Mouse (Mus musculus) limb, embryonic 11.5 days (tissue): ENCODE results near the gene Islr2. TPM values are rescaled to one million over a fixed set of nuclear protein-coding genes. Genes with fewer than 3 reads are reported as not detected.

ENCODE experiments used
- ATAC-seq: fragments of 200-750 bp; cut with Nextera tagmentation; 2 replicates; pipeline ENCODE4 v1.8.0; 2017; ENCODE audit warnings: low read depth; ENCODE audit not compliant: insufficient number of reproducible peaks, low FRiP score, low TSS enrichment
- DNase-seq: peaks from one replicate; pipeline ENCODE4 v3.0.0-alpha.2; 2015; ENCODE audit warnings: low spot score
- H3K27ac ChIP-seq: fragments of 300-500 bp; sonication (generic); replicated peaks from 2 replicates; pipeline ENCODE4 v1.5.1; 2014; ENCODE audit warnings: low read depth, mild to moderate bottlenecking, low read length
- H3K27me3 ChIP-seq: fragments of 300-500 bp; sonication (generic); 2 replicates; pipeline ENCODE4 v1.6.1; 2014; ENCODE audit warnings: mild to moderate bottlenecking, low read length, mixed read lengths; ENCODE audit not compliant: control insufficient read depth, insufficient read depth
- H3K36me3 ChIP-seq: fragments of 300-500 bp; sonication (generic); 2 replicates; pipeline ENCODE4 v1.6.1; 2014; ENCODE audit warnings: mild to moderate bottlenecking, low read length, moderate library complexity, mixed read lengths; ENCODE audit not compliant: control insufficient read depth, insufficient read depth
- H3K4me1 ChIP-seq: fragments of 300-500 bp; sonication (generic); 2 replicates; pipeline ENCODE4 v1.6.1; 2014; ENCODE audit warnings: low read length, mixed read lengths; ENCODE audit not compliant: control insufficient read depth, insufficient read depth
- H3K4me2 ChIP-seq: fragments of 300-500 bp; sonication (generic); 2 replicates; pipeline ENCODE4 v1.6.1; 2014; ENCODE audit warnings: low read depth, mild to moderate bottlenecking, moderate library complexity; ENCODE audit not compliant: severe bottlenecking
- H3K4me3 ChIP-seq: fragments of 300-500 bp; sonication (generic); 2 replicates; pipeline ENCODE4 v1.5.1; 2014; ENCODE audit warnings: low read depth, low read length
- H3K9ac ChIP-seq: fragments of 300-500 bp; sonication (generic); 2 replicates; pipeline ENCODE4 v1.6.1; 2014; ENCODE audit warnings: mild to moderate bottlenecking, low read length
- H3K9me3 ChIP-seq: fragments of 300-500 bp; sonication (generic); 2 replicates; pipeline ENCODE4 v1.6.1; 2016; ENCODE audit warnings: low read length; ENCODE audit not compliant: control insufficient read depth
- WGBS: fragments of 180-500 bp; shearing (Covaris S2); extraction: QIAGEN DNeasy Blood & Tissue Kit; methylation state at CpG from one replicate; pipeline ENCODE4 v1.1.7; 2014; 5-methylcytosine and 5-hydroxymethylcytosine counted together
- polyA plus RNA-seq: library from polyadenylated mRNA; unstranded; fragments of >200 nt; fragmentation: Nextera tagmentation; extraction: Ambion mirVana; gene quantifications from 2 replicates; pipeline ENCODE4 v1.2.1, GENCODE M21; 2014

Islr2 gene
- polyA plus RNA-seq, 1 experiment from 2014 or later: 0.60 TPM

DNA sequence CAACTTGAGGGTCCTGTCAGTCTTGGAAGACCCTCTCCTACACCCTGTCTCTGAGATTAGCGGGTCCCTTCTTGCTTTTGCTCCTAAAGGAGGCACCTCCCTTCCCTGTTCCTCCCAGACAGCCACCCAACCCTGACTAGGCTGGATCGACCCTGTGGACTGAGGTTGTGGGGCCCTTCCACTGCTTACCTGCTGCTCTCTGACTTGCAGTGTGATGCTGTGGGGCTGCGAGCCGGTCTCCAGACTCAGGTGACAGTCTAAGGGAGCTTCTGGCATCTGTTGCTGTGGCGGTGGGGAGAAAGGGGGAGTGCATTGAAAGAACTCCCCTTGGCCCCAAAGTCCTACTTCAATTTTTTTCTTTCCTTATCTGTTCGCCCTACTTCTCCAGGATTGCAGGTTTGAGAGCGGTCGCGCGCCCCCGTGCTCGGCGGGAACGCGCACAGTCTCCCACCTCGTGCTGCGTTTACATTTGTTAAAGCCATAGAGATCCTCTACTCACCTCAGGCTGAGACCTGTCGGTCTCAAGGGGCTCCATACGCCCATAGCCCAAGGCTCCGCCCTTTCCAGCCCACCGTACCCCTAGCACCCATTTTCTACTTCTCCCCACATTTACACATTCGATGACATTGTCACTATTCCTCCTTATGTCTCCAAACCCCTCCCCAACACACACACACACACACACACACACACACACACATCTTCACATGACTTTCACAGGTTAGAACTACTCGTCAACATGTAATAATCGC, 2.9 kb downstream of the Islr2 start:
- Histone ChIP-seq H3K27ac (no peak overlapping the region), H3K4me1 (peaks cover 38% of the 10 kb centered on the region), H3K9ac (no peak overlapping the region), H3K36me3 (no peaks in the 10 kb centered on the region), H3K27me3 (peaks cover 79% of the 10 kb centered on the region), H3K9me3 (no peaks in the 10 kb centered on the region), H3K4me2 (no peak overlapping the region; the same call in 1 of the 2 replicates), H3K4me3 (0 out of 2 replicates have a peak overlapping the region, but pooled peaks have one; percentile 3)
- no peak for ATAC-seq
- peak; percentile 40 for DNase-seq
- WGBS: 2% methylated on average over 24 of the region's 24 CpGs

DNA sequence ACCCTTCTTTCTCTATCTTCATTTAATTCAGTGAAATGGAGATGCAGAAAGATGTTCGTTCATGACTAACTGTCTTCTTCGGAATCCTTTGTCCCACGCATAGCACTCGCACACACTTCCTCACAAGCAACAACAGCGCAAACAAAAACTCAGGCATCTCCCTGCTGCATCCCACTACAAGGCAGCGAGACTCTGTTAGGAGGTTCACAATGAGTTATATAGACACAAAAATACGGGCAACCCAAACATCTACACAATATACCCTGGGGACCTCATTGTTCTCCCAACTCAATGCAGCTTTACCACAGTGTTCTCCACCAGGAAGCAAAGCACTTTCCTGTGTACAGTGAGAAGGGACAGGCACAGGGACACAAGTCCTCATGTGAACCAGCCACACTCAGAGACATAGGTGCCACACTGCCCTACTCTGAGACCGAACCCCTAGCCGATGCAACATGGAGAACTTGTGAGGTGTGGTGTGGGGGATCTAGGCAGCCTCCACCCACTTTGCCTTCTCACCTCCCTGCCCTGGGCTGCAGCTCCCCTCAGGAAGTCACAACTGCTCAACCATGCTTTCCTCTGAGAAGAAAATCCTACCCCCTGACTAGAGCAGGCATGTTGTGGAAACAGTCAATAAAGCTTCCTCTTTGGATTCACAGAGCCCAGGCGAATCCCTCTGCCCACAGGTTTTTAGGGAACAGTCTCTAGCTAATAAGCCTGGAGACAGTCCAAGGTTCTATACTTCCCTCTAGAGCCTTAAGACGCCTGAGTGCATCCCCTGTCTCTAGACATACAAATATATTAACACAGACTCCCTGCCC, 3.6 kb downstream of the Islr2 start:
- H3K9me3 ChIP-seq: no peaks in the 10 kb centered on the region
- H3K4me2 ChIP-seq: no peak overlapping the region
- H3K27me3 ChIP-seq: peaks cover 87% of the 10 kb centered on the region
- peaks cover 46% of the 10 kb centered on the region for H3K4me1 ChIP-seq
- 9% methylated on average over 11 of the region's 11 CpGs for WGBS
- no peak for ATAC-seq
- H3K4me3 ChIP-seq: no peak overlapping the region
- H3K9ac ChIP-seq: no peak overlapping the region
- H3K36me3 ChIP-seq: no peaks in the 10 kb centered on the region
- no peak overlapping the region for H3K27ac ChIP-seq
- DNase-seq: no peak

DNA sequence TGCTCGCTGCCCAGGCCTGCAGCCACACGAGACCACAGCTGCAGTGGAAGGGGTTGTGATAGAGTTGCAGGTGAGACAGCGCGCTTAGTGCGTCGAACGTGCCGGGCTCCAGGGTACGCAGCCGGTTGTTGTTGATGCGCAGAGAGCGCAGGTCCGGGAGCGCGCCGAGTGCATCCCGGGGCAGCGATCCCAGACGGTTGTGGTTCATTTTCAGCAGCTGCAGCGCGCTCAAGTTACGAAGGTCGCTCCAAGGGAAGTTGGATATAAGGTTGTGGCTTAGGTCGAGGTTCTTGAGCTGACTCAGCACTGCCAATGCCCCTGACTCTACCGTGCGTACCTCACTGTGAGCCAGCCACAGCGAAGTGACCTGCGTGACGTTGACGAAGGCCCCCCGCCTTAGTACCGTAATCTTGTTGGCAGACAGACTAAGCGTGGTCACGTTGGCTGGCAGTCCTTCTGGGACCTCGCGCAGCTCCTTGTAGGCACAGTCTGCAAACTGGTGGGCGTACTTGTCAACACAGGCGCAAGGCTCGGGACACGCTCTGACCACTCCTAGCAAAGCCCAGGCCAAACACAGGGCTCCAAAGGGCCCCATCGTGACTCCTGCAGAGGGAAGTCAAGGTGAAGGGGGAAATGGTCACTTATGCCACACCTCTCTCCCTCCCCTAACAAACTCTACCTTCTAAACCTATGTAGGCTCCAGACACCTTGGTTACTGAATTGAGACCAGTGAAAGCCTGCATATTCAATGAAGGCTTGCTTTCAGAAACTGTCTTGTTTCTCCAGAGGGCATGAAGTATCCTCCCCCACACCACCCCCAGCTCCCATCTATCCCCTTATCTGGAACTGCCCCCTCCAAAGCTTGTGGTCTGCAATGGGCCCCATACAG, 4.5 kb downstream of the Islr2 start:
- H3K9ac ChIP-seq: no peak overlapping the region
- H3K27me3 ChIP-seq: peaks cover 89% of the 10 kb centered on the region
- peak overlapping the region; percentile 15 for H3K4me3 ChIP-seq
- no peak overlapping the region for H3K27ac ChIP-seq
- ATAC-seq (no peak), DNase-seq (peak; percentile 55)
- no peaks in the 10 kb centered on the region for H3K9me3 ChIP-seq
- peaks cover 46% of the 10 kb centered on the region for H3K4me1 ChIP-seq
- under 1% methylated on average over 41 of the region's 41 CpGs for WGBS
- peak overlapping the region; percentile 41 for H3K4me2 ChIP-seq
- no peaks in the 10 kb centered on the region for H3K36me3 ChIP-seq

DNA sequence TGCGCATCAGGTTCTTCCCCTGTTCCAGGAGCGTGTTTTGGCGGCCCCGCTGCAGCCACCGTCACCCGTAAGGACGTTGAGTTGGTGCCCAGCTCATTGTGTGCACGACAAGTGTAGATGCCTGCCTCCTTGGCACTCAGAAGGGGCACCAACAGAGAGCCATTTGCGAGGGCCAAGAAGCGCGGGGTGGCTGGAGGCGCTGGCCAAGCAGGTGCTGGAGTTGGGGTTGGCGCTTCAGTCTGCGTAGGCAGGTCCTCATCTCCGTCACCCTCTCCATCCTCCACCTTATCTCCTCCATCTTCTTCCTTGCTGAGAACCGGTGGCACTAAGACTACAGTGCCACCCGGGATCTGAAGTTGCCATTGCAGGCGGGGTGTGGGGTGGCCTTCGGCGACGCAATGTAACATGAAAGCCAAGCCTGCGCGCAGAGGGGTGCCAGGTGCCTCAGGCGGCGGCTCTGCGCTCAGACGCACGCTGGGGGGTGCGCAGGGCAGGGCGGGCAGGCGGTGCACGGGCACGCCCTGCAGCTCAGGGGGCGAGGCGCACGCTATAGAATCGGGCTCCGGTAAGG, 5.2 kb downstream of the Islr2 start:
- Histone ChIP-seq H3K4me3 (peak overlapping the region; percentile 15), H3K27me3 (peaks cover 91% of the 10 kb centered on the region), H3K36me3 (no peaks in the 10 kb centered on the region), H3K4me1 (peaks cover 46% of the 10 kb centered on the region), H3K4me2 (peak overlapping the region; percentile 41), H3K9ac (no peak overlapping the region), H3K9me3 (no peaks in the 10 kb centered on the region), H3K27ac (no peak overlapping the region)
- peak; percentile 42 for DNase-seq
- WGBS: 2% methylated on average over 38 of the region's 38 CpGs
- ATAC-seq: no peak

DNA sequence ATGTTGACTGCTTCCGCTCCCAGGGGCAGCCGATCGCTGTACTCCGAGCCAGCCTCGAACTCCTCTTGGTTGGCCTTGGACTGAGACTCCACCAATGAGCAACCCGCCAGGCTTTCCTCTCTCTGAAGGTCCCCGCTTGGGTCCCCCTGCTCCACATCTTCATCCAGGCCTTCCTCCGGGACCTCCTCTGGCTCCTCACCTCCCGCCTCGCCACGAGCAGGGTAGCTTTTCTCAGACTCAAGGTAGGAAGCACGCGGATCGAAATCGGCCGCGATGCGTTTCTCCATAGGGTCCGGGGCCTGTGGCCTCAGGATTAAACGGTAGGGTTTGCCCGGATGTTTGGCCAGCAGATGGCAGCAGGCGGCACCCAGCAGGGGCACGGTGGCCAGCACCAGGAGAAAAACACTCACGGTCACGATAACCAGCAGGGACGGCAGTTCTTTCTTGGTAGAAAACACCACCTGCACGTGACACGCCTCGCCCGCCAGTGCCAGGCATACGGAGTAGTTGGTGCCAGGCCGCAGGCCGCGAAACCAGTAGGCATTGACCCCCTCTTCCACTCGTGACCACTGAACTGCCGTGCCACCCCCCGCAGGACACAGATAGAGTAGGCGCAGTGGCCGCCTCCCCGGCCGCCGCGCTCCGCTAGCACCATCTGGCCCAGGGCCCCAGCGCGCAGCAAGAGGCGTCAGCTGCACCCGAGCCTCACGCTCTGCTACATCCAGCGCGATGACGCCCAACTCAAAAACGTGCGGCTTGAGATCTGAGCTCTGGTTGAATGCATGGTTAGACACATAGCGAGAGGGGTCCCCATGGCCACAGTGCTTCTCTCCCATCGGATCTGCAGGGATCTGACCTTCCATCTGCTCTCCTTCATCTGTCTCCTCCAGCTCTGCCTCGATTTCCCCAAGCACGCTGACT, 6.1 kb downstream of the Islr2 start:
- peak overlapping the region; percentile 47 for H3K4me2 ChIP-seq
- no peaks in the 10 kb centered on the region for H3K9me3 ChIP-seq
- peak overlapping the region; percentile 26 for H3K4me3 ChIP-seq
- H3K9ac ChIP-seq: no peak overlapping the region
- DNase-seq (peak; percentile 75), ATAC-seq (no peak)
- H3K4me1 ChIP-seq: peaks cover 42% of the 10 kb centered on the region
- WGBS: under 1% methylated on average over 58 of the region's 58 CpGs
- no peaks in the 10 kb centered on the region for H3K36me3 ChIP-seq
- H3K27me3 ChIP-seq: peaks cover 82% of the 10 kb centered on the region
- no peak overlapping the region for H3K27ac ChIP-seq

DNA sequence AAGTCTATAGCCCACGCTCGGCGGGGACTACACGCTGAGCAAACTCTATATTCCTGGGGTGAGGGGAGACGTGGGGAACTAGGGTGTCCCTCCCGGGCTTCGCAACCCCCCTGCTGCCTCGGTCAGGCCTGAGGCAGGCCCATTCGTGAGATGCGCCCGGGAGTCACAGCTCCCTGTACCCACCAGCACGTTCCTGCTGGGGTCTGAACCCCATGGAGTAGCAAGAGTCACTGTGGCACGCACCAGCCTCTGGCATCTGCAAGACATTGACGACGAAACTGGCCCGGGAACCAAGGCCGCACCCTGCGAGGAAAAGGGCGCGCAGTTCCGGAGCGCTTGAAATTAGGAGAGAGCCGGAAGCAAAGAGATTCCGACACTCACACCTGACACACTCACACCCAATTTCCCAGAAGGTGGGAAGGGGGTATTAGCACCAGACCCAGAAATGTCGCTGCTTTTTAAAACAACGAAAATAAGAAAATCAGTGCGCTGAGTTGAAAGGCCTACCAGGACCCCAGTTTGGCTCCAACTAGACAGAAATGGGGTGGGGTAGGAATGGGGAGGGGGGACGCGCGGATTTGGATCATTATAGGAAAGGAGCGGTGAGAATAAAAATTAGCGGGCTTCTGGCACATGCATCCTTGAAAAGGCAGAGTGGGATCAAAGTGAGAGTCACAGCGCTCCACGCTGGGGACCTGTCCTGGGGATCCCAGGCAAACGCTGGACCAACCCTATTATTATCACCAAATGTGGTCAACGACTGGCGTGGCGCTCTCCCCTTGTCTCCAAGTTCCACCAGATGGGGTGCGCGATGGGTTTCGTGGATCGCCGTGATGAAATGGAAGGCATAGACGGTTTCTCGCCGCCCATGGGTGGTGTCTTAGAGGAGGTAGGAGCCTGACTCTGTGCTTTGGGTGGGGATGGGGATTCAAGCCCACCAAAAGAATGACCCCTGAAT, 7.2 kb downstream of the Islr2 start:
- Histone ChIP-seq H3K9ac (no peak overlapping the region), H3K4me3 (peak overlapping the region; percentile 26), H3K27ac (no peak overlapping the region), H3K9me3 (no peaks in the 10 kb centered on the region), H3K4me2 (peak overlapping the region; percentile 47), H3K4me1 (peaks cover 39% of the 10 kb centered on the region), H3K27me3 (peaks cover 71% of the 10 kb centered on the region), H3K36me3 (no peaks in the 10 kb centered on the region)
- ATAC-seq: no peak
- 2% methylated on average over 46 of the region's 46 CpGs for WGBS
- DNase-seq: peak; percentile 54

DNA sequence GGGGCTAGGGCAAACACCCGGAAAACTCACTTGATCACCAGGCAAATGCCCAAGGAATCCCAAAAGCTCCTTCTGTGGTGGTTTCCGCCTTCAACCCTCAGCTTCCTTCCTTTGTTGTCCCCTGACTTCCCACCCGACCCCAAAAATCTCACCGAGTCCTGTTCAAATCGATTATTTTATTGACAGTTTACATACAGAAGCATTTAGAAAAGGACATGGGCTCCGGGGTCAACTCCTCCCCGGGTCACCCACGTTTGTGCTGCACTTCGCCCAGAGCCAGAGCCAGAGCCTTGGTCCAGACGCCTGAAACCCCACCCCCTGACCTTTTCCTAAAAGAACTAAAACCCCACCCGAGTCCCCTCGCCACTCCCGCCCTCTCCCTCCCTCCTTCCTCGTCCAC, 8.0 kb downstream of the Islr2 start:
- DNase-seq: no peak
- no peak overlapping the region for H3K9ac ChIP-seq
- H3K4me2 ChIP-seq: peak overlapping the region; percentile 37; the same call in 1 of the 2 replicates
- no peak for ATAC-seq
- no peaks in the 10 kb centered on the region for H3K9me3 ChIP-seq
- no peaks in the 10 kb centered on the region for H3K36me3 ChIP-seq
- H3K4me1 ChIP-seq: peaks cover 37% of the 10 kb centered on the region
- peaks cover 63% of the 10 kb centered on the region for H3K27me3 ChIP-seq
- WGBS: 5% methylated on average over 14 of the region's 14 CpGs
- no peak overlapping the region for H3K27ac ChIP-seq
- peak overlapping the region; percentile 12; the same call in 1 of the 2 replicates for H3K4me3 ChIP-seq
